Comparison of ENCODE assay signal across 10 mouse cellular contexts in the genomic region with DNA sequence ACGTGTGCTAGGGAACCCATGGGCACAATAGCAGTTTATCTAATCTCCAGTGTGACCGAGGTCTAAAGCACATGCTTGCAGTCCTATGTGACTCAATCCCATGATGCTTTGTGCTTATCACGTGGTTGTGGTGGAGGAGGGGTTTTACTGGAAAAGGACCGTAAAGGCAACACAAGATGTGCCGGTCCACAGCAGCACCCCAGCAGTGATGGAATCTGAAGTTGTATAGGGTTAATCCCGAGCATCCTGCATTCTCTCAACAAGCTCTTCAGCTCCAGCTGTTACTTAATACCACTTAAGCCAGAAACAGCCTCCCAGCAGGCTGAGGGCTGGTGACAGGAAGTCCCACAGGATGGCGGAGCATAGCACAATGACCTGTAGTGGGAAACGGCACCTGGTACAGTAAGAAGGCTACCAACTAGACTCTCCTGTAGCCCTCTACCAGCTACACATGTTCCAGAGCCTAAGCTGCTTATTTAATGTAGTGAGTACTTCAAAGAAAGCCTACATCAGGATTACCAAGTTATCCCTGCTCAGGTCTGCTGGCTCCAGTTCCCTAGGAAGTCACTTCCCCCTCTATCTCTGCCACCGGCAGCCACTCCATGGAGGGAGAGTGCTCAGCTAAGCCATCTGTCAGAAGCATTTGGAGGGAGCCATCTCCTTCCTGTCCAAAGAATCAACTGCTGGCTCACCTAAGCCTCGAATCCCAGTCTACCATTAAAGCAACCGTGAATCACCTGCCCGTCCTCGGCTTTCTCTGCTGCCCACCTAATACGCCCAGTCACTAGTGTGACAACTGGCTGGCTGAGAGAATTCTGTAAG. TPM values are rescaled to one million over a fixed set of nuclear protein-coding genes. Genes with fewer than 3 reads are reported as not detected.
DNase-seq lines count a peak whose midpoint lies in the region; ATAC-seq and TF ChIP-seq lines count a peak whose summit lies in the region.
"Had no signal": no experiment of that assay in that cellular context is flagged by ENCODE, and none has a peak within 500 bp of the region (broad histone marks: within the 10 kb centered on the region; RNA-seq: fewer than 3 reads in every experiment).

No protein-coding gene starts in this region.

- peak; percentile 62 for ATAC-seq in embryonic facial prominence, embryonic 14.5 days (ENCODE audit: low read depth)
- peak; percentile 68 for ATAC-seq in limb, embryonic 13.5 days (ENCODE audit: low FRiP score, low read depth)

- no peak overlapping the region for H3K9ac ChIP-seq in embryonic facial prominence, embryonic 14.5 days (ENCODE audit: low read depth, low read length)
- H3K9ac ChIP-seq in limb, embryonic 13.5 days: no peak overlapping the region

- TF ChIP-seq POLR2A in kidney, adult 2 months (IDR thresholded peaks at IDR 0.05; ENCODE audit: low read depth, low read length): no peak

- peak overlapping the region; percentile 19; the same call in 1 of the 2 replicates for H3K27ac ChIP-seq in kidney, adult 2 months (ENCODE audit: insufficient read depth, low read depth, low read length)
- no peak overlapping the region for H3K27ac ChIP-seq in embryonic facial prominence, embryonic 14.5 days (replicated peaks; ENCODE audit: low read depth, low read length)
- no peak overlapping the region for H3K27ac ChIP-seq in limb, embryonic 13.5 days

- TF ChIP-seq CTCF in kidney, adult 2 months (conservative IDR thresholded peaks at IDR 0.05; ENCODE audit: insufficient read depth, insufficient read length, low read depth, low read length): no peak

- H3K4me2 ChIP-seq in embryonic facial prominence, embryonic 14.5 days (ENCODE audit: low read depth, low read length): no peak overlapping the region
- 0 out of 2 replicates have a peak overlapping the region, but pooled peaks have one; percentile 11 for H3K4me2 ChIP-seq in limb, embryonic 13.5 days (replicated peaks)

- H3K9me3 ChIP-seq in embryonic facial prominence, embryonic 14.5 days (ENCODE audit: control insufficient read depth, low read length): no peaks in the 10 kb centered on the region
- no peaks in the 10 kb centered on the region for H3K9me3 ChIP-seq in limb, embryonic 13.5 days
- H3K9me3 ChIP-seq: G1E had no signal

- WGBS in kidney, adult 2 months: 67% methylated on average over 14 of the region's 14 CpGs
- WGBS in embryonic facial prominence, embryonic 14.5 days: 62% methylated on average over 14 of the region's 14 CpGs
- 59% methylated on average over 14 of the region's 14 CpGs for WGBS in limb, embryonic 13.5 days

- H3K4me3 ChIP-seq in kidney, adult 2 months (ENCODE audit: insufficient read depth, low read depth, low read length): no peak overlapping the region
- no peak overlapping the region for H3K4me3 ChIP-seq in embryonic facial prominence, embryonic 14.5 days (ENCODE audit: low read depth, low read length)
- no peak overlapping the region for H3K4me3 ChIP-seq in limb, embryonic 13.5 days

- peak; percentile 44 for DNase-seq in kidney, adult 2 months
- no peak for DNase-seq in kidney, adult 18-20 months
- peak; percentile 61 for DNase-seq in ZHBTc4 (ENCODE audit: low read depth, low spot score)
- peak; percentile 76 for DNase-seq in embryonic facial prominence, embryonic 14.5 days (ENCODE audit: low spot score)
- DNase-seq in right cerebral cortex, adult 18-20 months: no peak
- DNase-seq in left cerebral cortex, adult 9 months (ENCODE audit: low spot score in 2 of 2): no peak
- no peak for DNase-seq in frontal cortex, postnatal 14 days (ENCODE audit: low spot score in 2 of 2)
- DNase-seq: layer of hippocampus, postnatal 36 days had no signal

- no peaks in the 10 kb centered on the region for H3K27me3 ChIP-seq in kidney, adult 2 months (replicated peaks; ENCODE audit: control insufficient read depth, insufficient read depth, low read length)
- H3K27me3 ChIP-seq in embryonic facial prominence, embryonic 14.5 days (replicated peaks; ENCODE audit: control insufficient read depth, insufficient read depth, low read length): no peaks in the 10 kb centered on the region
- no peaks in the 10 kb centered on the region for H3K27me3 ChIP-seq in limb, embryonic 13.5 days

- no peaks in the 10 kb centered on the region; the same call in 1 of the 2 replicates for H3K36me3 ChIP-seq in kidney, adult 2 months (ENCODE audit: control insufficient read depth, insufficient read depth, low read length)
- H3K36me3 ChIP-seq in embryonic facial prominence, embryonic 14.5 days (ENCODE audit: control insufficient read depth, insufficient read depth, low read length): no peaks in the 10 kb centered on the region
- H3K36me3 ChIP-seq in limb, embryonic 13.5 days: peaks cover 3% of the 10 kb centered on the region; the same call in 1 of the 2 replicates

- H3K4me1 ChIP-seq in kidney, adult 2 months (ENCODE audit: control insufficient read depth, insufficient read depth, low read length): peaks cover 31% of the 10 kb centered on the region
- peaks cover 15% of the 10 kb centered on the region; the same call in 1 of the 2 replicates for H3K4me1 ChIP-seq in embryonic facial prominence, embryonic 14.5 days (ENCODE audit: control insufficient read depth, insufficient read depth, low read length)
- H3K4me1 ChIP-seq in limb, embryonic 13.5 days: peaks cover 28% of the 10 kb centered on the region

RNA-seq across cellular contexts. Expression of a gene that starts 51.3 kb away (rescaled TPM):
- 18.9 and 20.0 TPM in 2 replicates for polyA plus RNA-seq in kidney, adult 2 months (2012; rRNA removed)
- polyA plus RNA-seq in embryonic facial prominence, embryonic 14.5 days (2014; fragmentation: Nextera tagmentation; extraction: Ambion mirVana): 2.0 and 2.3 TPM in 2 replicates
- polyA plus RNA-seq in limb, embryonic 13.5 days (2015; fragmentation: Nextera tagmentation; extraction: Ambion mirVana): 3.4 and 3.9 TPM in 2 replicates

Comparison
In these comparisons a context has a peak if more than half of its experiments do, and no peak if none do; other contexts are left out.
1. DNase-seq: peak in kidney, adult 2 months (single experiment), ZHBTc4 (single experiment) and embryonic facial prominence, embryonic 14.5 days (single experiment); none in kidney, adult 18-20 months (single experiment), right cerebral cortex, adult 18-20 months (single experiment), left cerebral cortex, adult 9 months (0 of 2) and frontal cortex, postnatal 14 days (0 of 2).